Mouse (Mus musculus) myocyte (in vitro differentiated cells): ENCODE results near the gene Lsm14b.

Experiments
- CEBPB ChIP-seq: IDR thresholded peaks from 2 replicates; pipeline ENCODE4 v1.6.1; 2011; ENCODE audit warnings: mild to moderate bottlenecking, moderate library complexity; ENCODE audit not compliant: poor library complexity, insufficient read depth, severe bottlenecking
- E2F4 ChIP-seq: IDR thresholded peaks from one replicate; pipeline ENCODE4 v1.6.1; 2011; ENCODE audit warnings: mild to moderate bottlenecking, control low read depth, moderate library complexity; ENCODE audit not compliant: insufficient read depth
- MAX ChIP-seq: IDR thresholded peaks from one replicate; pipeline ENCODE4 v1.6.1; 2011; ENCODE audit warnings: low read depth, mild to moderate bottlenecking, control low read depth
- MYOD1 ChIP-seq, 3 experiments: IDR thresholded peaks; one replicate each; pipeline ENCODE4 v1.6.1; 2011; ENCODE audit warnings: control low read depth in 2 of 3, low read depth in 2 of 3, mild to moderate bottlenecking in 2 of 3, moderate library complexity in 1 of 3; ENCODE audit not compliant: insufficient read length in 2 of 3, control insufficient read depth in 1 of 3
- MYOG ChIP-seq, 3 experiments: IDR thresholded peaks; one replicate each; pipeline ENCODE4 v1.6.1; 2011; ENCODE audit warnings: control low read depth in 2 of 3, low read depth in 2 of 3, mild to moderate bottlenecking in 2 of 3; ENCODE audit not compliant: insufficient read length in 2 of 3, control insufficient read depth in 1 of 3, insufficient read depth in 1 of 3
- POLR2A ChIP-seq: IDR thresholded peaks from one replicate; pipeline ENCODE4 v1.6.1; 2011; ENCODE audit warnings: low read depth, mild to moderate bottlenecking, control low read depth, moderate library complexity; ENCODE audit not compliant: insufficient read length
- TCF12 ChIP-seq: IDR thresholded peaks from one replicate; pipeline ENCODE4 v1.6.1; 2011; ENCODE audit warnings: mild to moderate bottlenecking, control low read depth; ENCODE audit not compliant: poor library complexity, insufficient read depth, severe bottlenecking
- TCF3 ChIP-seq: IDR thresholded peaks from one replicate; pipeline ENCODE4 v1.6.1; 2011; ENCODE audit warnings: low read depth, control low read depth; ENCODE audit not compliant: insufficient read length
- USF1 ChIP-seq: IDR thresholded peaks from one replicate; pipeline ENCODE4 v1.6.1; 2011; ENCODE audit warnings: low read depth, mild to moderate bottlenecking, control low read depth, moderate library complexity

DNA sequence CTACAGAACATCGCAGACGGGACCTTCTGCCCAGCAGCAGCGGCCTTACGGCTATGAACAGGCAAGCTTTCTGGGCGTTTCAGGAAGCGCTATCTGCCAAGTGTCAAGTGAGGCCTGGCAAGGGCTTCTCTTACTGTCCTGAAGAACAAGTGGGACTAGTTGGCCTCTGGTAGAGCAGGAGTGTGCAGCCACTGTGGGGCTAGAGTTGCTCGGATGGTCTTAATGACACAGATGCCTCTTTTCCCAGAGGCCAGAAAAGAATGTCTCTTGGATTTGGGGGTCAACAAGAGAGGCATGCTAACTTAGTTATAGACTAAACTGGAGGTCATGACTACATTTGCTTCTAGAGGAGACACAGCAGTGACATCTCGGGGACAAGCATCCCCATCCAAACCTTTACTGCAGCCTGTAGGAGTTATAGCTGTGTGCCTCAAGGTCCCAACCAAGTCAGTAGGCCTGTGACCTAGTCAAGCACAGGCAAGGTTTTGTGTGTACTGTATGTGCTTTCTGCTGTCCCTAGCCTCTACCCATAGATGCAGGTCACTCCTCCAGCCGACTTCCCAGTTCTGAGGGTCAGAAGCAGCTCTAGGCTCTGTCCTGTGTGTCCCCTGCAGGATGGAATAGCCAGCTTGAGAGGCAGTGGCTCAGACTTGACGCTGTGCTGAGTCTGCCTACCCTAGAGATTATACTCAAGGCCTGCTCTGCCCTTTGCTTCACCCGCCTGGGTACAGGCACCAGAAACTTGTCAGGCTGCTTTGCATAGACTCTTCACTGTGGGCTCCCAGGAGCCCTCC, 38.7 kb downstream of the Lsm14b start:
- TF ChIP-seq CEBPB (no peak), TCF12 (no peak), MYOD1 (IDR thresholded peaks at IDR 0.05; ENCODE audit: control insufficient read depth in 1 of 3, insufficient read length in 2 of 3, low read depth in 2 of 3) (no peak), POLR2A (no peak), E2F4 (no peak), MAX (no peak), TCF3 (no peak), USF1 (no peak), MYOG (IDR thresholded peaks at IDR 0.05; ENCODE audit: control insufficient read depth in 1 of 3, insufficient read depth in 1 of 3, insufficient read length in 2 of 3, low read depth in 2 of 3) (no peak)
